Mouse (Mus musculus): ENCODE measurements around the gene Xdh.

- TF ChIP-seq CTCF (conservative IDR thresholded peaks at IDR 0.05 in 1 of 2, IDR thresholded peaks at IDR 0.05 in 1 of 2; ENCODE audit: low read depth in 2 of 2, low read length in 2 of 2) (no peak), EP300 (IDR thresholded peaks at IDR 0.05; ENCODE audit: low read length) (no peak), RAD21 (IDR thresholded peaks at IDR 0.05; ENCODE audit: low read depth, low read length) (no peak), USF1 (IDR thresholded peaks at IDR 0.05; ENCODE audit: low read depth, low read length) (no peak)
Observed at GRCm38 (mm10) chr17:73984508-73984907, 34.5 kb upstream of the Xdh start.
